Mouse (Mus musculus) thymus, postnatal 10 days (tissue): ENCODE measurements at regions not wholly inside any gene's neighbourhood (a gene's known extent, or its start where the extent isn't known, plus 50 kb on each side); places are given as distances from the start of the nearest gene placed in this dataset.
A peak's percentile ranks its signal among the peaks of the same experiment; 100 is the strongest.

Source experiments
- DNase-seq, 2 experiments: peaks; one replicate each; pipeline ENCODE4 v3.0.0; 2021; ENCODE audit warnings: low spot score in 2 of 2

DNA sequence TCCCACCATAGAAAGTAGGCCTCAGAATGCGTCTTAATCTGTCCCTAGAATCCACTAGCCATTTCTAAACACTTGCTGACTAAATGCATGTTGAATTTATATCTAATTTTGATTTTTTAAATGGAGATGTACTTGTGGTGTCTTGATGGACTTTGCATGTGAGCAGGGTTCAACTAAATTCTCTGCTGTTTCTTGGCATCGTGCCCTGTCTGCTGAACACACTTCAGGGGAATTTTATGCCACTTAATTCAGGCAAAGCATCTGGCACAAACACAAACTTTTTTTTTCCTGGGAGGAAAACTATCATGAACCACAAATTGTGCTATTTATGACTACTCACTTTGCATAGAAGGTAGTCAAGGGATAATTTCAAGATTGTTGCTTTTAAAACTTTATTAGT is 87.7 kb downstream of the Stc2 start:
- DNase-seq, result no peak

DNA sequence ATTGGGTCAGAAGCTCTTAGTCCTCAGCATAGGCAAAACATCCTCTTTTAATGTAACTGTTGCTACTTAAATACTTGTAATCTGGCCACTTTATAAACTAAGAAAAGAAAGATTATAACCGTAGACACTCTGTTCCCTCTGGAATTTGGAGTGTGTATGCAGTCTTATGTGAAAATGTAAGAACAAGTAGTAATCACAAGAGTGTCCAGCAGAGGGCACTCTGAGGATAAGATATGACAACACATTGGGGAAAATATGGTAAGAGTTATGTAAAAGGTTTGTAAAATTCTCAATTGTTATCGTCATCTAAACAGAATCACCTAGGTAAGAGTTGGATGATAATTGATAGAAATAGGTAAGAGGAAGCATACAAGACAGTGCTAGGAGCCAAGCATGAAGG is 66.2 kb upstream of the Gm17332 start:
- DNase-seq, result peak in 1 of 2 experiments; percentile 50
